Comparison of ENCODE assay signal across 8 mouse cellular contexts in genomic region chr6:86594636-86595035, GRCm38 (mm10). TPM values are rescaled to one million over a fixed set of nuclear protein-coding genes. Genes with fewer than 3 reads are reported as not detected.
DNase-seq lines count a peak whose midpoint lies in the region; ATAC-seq and TF ChIP-seq lines count a peak whose summit lies in the region.

No protein-coding gene starts in this region.

- H3K36me3 ChIP-seq in forebrain, embryonic 12.5 days (replicated peaks) = no peaks in the 10 kb centered on the region
- no peaks in the 10 kb centered on the region for H3K36me3 ChIP-seq in kidney, embryonic 15.5 days
- H3K36me3 ChIP-seq in lung, postnatal 0 days (ENCODE audit: insufficient read depth, low read length) = no peaks in the 10 kb centered on the region

- peaks cover 12% of the 10 kb centered on the region; the same call in 1 of the 2 replicates for H3K27me3 ChIP-seq in forebrain, embryonic 12.5 days
- no peaks in the 10 kb centered on the region for H3K27me3 ChIP-seq in kidney, embryonic 15.5 days
- no peaks in the 10 kb centered on the region for H3K27me3 ChIP-seq in lung, postnatal 0 days (replicated peaks; ENCODE audit: insufficient read depth, low read length)

- no peak for TF ChIP-seq CTCF in lung, postnatal 0 days (IDR thresholded peaks at IDR 0.05)

- no peak overlapping the region for H3K9ac ChIP-seq in forebrain, embryonic 12.5 days
- no peak overlapping the region for H3K9ac ChIP-seq in kidney, embryonic 15.5 days
- H3K9ac ChIP-seq in lung, postnatal 0 days (replicated peaks; ENCODE audit: low read depth) = no peak overlapping the region

- 0 out of 2 replicates have a peak overlapping the region, but pooled peaks have one; percentile 10 for H3K4me3 ChIP-seq in forebrain, embryonic 12.5 days (replicated peaks)
- peak overlapping the region; percentile 24 for H3K4me3 ChIP-seq in kidney, embryonic 15.5 days (replicated peaks)
- peak overlapping the region; percentile 8; the same call in 1 of the 2 replicates for H3K4me3 ChIP-seq in lung, postnatal 0 days (ENCODE audit: low read depth, low read length)

- H3K9me3 ChIP-seq in forebrain, embryonic 12.5 days = no peaks in the 10 kb centered on the region
- no peaks in the 10 kb centered on the region for H3K9me3 ChIP-seq in kidney, embryonic 15.5 days (replicated peaks)
- H3K9me3 ChIP-seq in lung, postnatal 0 days (ENCODE audit: low read length) = no peaks in the 10 kb centered on the region

- peak overlapping the region; percentile 35 for H3K4me2 ChIP-seq in forebrain, embryonic 12.5 days
- peak overlapping the region; percentile 46 for H3K4me2 ChIP-seq in kidney, embryonic 15.5 days
- peak overlapping the region; percentile 27; the same call in 1 of the 2 replicates for H3K4me2 ChIP-seq in lung, postnatal 0 days (replicated peaks; ENCODE audit: low read depth, low read length)

- 0 out of 2 replicates have a peak, but pooled peaks cover 3% of the 10 kb centered on the region for H3K4me1 ChIP-seq in forebrain, embryonic 12.5 days
- H3K4me1 ChIP-seq in kidney, embryonic 15.5 days = 0 out of 2 replicates have a peak, but pooled peaks cover 4% of the 10 kb centered on the region
- H3K4me1 ChIP-seq in lung, postnatal 0 days (ENCODE audit: insufficient read depth, low read depth, low read length) = peaks cover 4% of the 10 kb centered on the region; the same call in 1 of the 2 replicates

- no peak for ATAC-seq in forebrain, embryonic 12.5 days (ENCODE audit: low FRiP score)
- 0 out of 2 replicates have a peak, but pooled peaks have one; percentile 36 for ATAC-seq in kidney, embryonic 15.5 days (replicated peaks; ENCODE audit: low FRiP score)
- peak; percentile 62 for ATAC-seq in lung, postnatal 0 days
- no peak for ATAC-seq in monocyte, adult 5-6 weeks (replicated peaks; ENCODE audit: insufficient number of reproducible peaks, low FRiP score, low TSS enrichment, poor library complexity, severe bottlenecking)

- TF ChIP-seq EP300 in lung, postnatal 0 days (IDR thresholded peaks at IDR 0.05) = no peak

- 16% methylated on average over 9 of the region's 9 CpGs for WGBS in forebrain, embryonic 12.5 days
- WGBS in kidney, embryonic 15.5 days = 21% methylated on average over 9 of the region's 9 CpGs
- WGBS in lung, postnatal 0 days = 18% methylated on average over 9 of the region's 9 CpGs

- no peak overlapping the region for H3K27ac ChIP-seq in forebrain, embryonic 12.5 days
- H3K27ac ChIP-seq in kidney, embryonic 15.5 days = no peak overlapping the region
- no peak overlapping the region for H3K27ac ChIP-seq in lung, postnatal 0 days (ENCODE audit: low read length)

- DNase-seq in CD4-positive helper T cell, adult 2 months (ENCODE audit: low read depth, low spot score) = peak; percentile 35
- peak; percentile 38 for DNase-seq in Muller cell, postnatal 12 days (ENCODE audit: inconsistent ontology term)
- peak; percentile 55 for DNase-seq in lung, postnatal 0 days (ENCODE audit: low spot score)
- peak; percentile 80 for DNase-seq in testis, postnatal 10 days (ENCODE audit: low spot score)
- DNase-seq in layer of hippocampus, adult 11-12 months (ENCODE audit: low spot score) = no peak

RNA-seq across cellular contexts. Expression of gene Asprv1, which starts 33.3 kb away (rescaled TPM):
- 0.52 and 0.87 TPM in 2 replicates for polyA plus RNA-seq in forebrain, embryonic 12.5 days (2016; fragmentation: Nextera tagmentation; extraction: Ambion mirVana)
- polyA plus RNA-seq in kidney, embryonic 15.5 days (2015; fragmentation: Nextera tagmentation; extraction: Ambion mirVana) = 2.6 and 4.5 TPM in 2 replicates
- 4.4 and 4.6 TPM in 2 replicates for polyA plus RNA-seq in lung, postnatal 0 days (2015; fragmentation: Nextera tagmentation; extraction: Ambion mirVana)
- total RNA-seq in monocyte, adult 5-6 weeks (2017) = 0.29 to 0.96 TPM in 2 of 3 replicates, not detected in the other

Comparison
In these comparisons a context has a peak if more than half of its experiments do, and no peak if none do; other contexts are left out.
1. ATAC-seq: peak in kidney, embryonic 15.5 days (single experiment) and lung, postnatal 0 days (single experiment); none in forebrain, embryonic 12.5 days (single experiment) and monocyte, adult 5-6 weeks (single experiment).
2. Peak in every context shown above with its lines, with median percentiles within 50 percentile points of each other: H3K4me2 ChIP-seq and H3K4me3 ChIP-seq.